Mouse (Mus musculus): ENCODE data around the gene Gm266.

The Gm266 gene

GRCm38 (mm10) chr12:111454543-111455280, 30.9 kb downstream of the Gm266 start:
- DNase-seq (ENCODE audit: extremely low spot score): no peak

- DNase-seq (ENCODE audit: extremely low spot score): no peak
These were observed 31.6 kb downstream of the Gm266 start for GRCm38 (mm10) chr12:111454021-111454420.

- no peak for DNase-seq (ENCODE audit: extremely low spot score)
These were observed 34.1 kb downstream of the Gm266 start for GRCm38 (mm10) chr12:111451561-111451960.

- DNase-seq (ENCODE audit: extremely low spot score): no peak
These were observed 35.3 kb downstream of the Gm266 start for GRCm38 (mm10) chr12:111450359-111450758.

GRCm38 (mm10) chr12:111448931-111449705, 36.5 kb downstream of the Gm266 start:
- DNase-seq (ENCODE audit: extremely low spot score): no peak

- no peak for DNase-seq (ENCODE audit: extremely low spot score)
These were observed 37.5 kb downstream of the Gm266 start for GRCm38 (mm10) chr12:111447898-111448760.

GRCm38 (mm10) chr12:111447350-111447749, 38.3 kb downstream of the Gm266 start:
- no peak for DNase-seq (ENCODE audit: extremely low spot score)

- no peak for DNase-seq (ENCODE audit: extremely low spot score)
These were observed 38.9 kb downstream of the Gm266 start for GRCm38 (mm10) chr12:111446745-111447144.

- DNase-seq (ENCODE audit: extremely low spot score): no peak
These were observed 39.6 kb downstream of the Gm266 start for GRCm38 (mm10) chr12:111445890-111446613.

GRCm38 (mm10) chr12:111445161-111445889, 40.3 kb downstream of the Gm266 start:
- DNase-seq (ENCODE audit: extremely low spot score): no peak

- DNase-seq (ENCODE audit: extremely low spot score): no peak
These were observed 41.4 kb downstream of the Gm266 start for GRCm38 (mm10) chr12:111443921-111444831.

- DNase-seq (ENCODE audit: extremely low spot score): no peak
These were observed 42.4 kb downstream of the Gm266 start for GRCm38 (mm10) chr12:111443011-111443870.

GRCm38 (mm10) chr12:111442309-111443010, 43.2 kb downstream of the Gm266 start, which contains the start of gene Tnfaip2:
TSS of gene Tnfaip2 (plus strand) at chr12:111442469.
- peak; percentile 87 for DNase-seq (ENCODE audit: extremely low spot score)

GRCm38 (mm10) chr12:111441523-111441922, 44.1 kb downstream of the Gm266 start:
- DNase-seq (ENCODE audit: extremely low spot score): no peak

- no peak for DNase-seq (ENCODE audit: extremely low spot score)
These were observed 44.8 kb downstream of the Gm266 start for GRCm38 (mm10) chr12:111440701-111441373.

- no peak for DNase-seq (ENCODE audit: extremely low spot score)
These were observed 46.8 kb downstream of the Gm266 start for GRCm38 (mm10) chr12:111438850-111439249.

GRCm38 (mm10) chr12:111437222-111437900, 48.3 kb downstream of the Gm266 start:
- DNase-seq (ENCODE audit: extremely low spot score): no peak

Data from embryo, embryonic 9.5 days (tissue).